Mouse (Mus musculus): ENCODE data around the gene Cdc14a.

Cdc14a gene

GRCm38 (mm10) chr3:116267036-116267654 is 156.7 kb downstream of the Cdc14a start:
- no peak for DNase-seq (ENCODE audit: low read depth, low spot score)

GRCm38 (mm10) chr3:116266360-116266759 is 157.5 kb downstream of the Cdc14a start:
- no peak for DNase-seq (ENCODE audit: low read depth, low spot score)

- no peak for DNase-seq (ENCODE audit: low read depth, low spot score)
Observed at GRCm38 (mm10) chr3:116263977-116264376, 159.9 kb downstream of the Cdc14a start.

DNA sequence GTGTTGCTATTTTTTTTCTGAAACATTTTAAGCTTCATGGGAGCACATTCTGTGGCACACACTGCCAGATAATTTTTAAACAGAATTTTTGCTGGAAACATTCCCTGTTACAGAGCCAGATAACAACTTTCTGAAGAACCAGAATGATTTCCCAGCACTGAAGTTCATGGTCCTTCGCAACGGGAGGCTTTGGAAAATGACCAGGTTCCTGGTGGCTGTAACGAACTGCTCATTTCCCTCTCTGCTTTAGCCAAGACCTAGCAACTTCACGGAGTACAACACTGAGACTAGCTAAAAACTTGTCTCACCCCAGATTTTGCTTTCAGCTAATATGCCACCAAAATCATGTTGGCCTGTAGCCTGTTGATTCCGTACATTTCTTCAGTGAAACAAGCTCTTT is 160.8 kb downstream of the Cdc14a start:
- DNase-seq (ENCODE audit: low read depth, low spot score), result no peak

GRCm38 (mm10) chr3:116256104-116256503 is 167.7 kb downstream of the Cdc14a start:
- DNase-seq (ENCODE audit: low read depth, low spot score), result no peak

- no peak for DNase-seq (ENCODE audit: low read depth, low spot score)
Observed at GRCm38 (mm10) chr3:116253077-116253531, 170.7 kb downstream of the Cdc14a start, which contains the start of gene Gpr88. Gpr88 (minus strand) TSS chr3:116253503.

- no peak for DNase-seq (ENCODE audit: low read depth, low spot score)
Observed at GRCm38 (mm10) chr3:116252255-116253040, 171.4 kb downstream of the Cdc14a start.

DNA sequence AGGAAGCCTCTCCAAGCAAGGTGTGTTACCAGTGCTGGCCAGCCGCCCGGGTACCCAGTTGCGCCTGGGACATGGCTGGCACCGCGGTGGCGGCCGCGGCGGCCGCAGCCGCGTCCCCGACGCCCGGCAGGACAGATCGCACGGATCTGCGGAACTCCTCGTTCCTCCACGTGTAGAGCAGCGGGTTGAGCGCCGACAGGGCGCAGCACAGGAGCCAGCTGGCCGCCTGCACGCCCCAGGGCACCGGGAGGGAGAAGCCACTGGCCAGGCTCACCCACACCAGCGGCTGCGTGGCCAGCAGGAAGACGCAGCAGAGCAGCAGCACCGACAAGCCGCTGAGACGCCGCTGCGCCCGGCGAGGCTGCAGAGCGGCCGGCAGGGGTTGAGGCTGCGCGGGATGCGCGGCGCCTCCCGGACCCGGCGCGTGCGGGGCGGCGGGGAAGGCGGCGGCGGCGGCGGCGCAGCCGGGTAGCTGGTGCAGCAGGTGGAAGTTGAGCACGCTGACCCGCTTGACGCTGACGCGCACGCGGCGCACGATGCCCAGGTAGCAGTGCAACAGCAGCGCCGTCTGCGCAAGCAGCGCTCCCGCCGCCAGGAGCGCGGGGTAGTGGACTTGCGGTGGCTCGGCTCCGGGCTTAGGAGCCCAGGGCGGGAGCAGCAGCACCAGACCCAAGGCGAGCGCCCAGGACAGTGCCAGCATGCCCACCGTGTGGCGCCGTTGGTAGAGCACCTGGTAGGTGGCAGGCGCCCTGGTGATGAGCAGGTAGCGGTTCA is 172.2 kb downstream of the Cdc14a start:
- no peak for DNase-seq (ENCODE audit: low read depth, low spot score)

GRCm38 (mm10) chr3:116249026-116249425 is 174.8 kb downstream of the Cdc14a start:
- DNase-seq (ENCODE audit: low read depth, low spot score), result no peak

- no peak for DNase-seq (ENCODE audit: low read depth, low spot score)
Observed at GRCm38 (mm10) chr3:116244476-116244875, 179.4 kb downstream of the Cdc14a start.

- no peak for DNase-seq (ENCODE audit: low read depth, low spot score)
Observed at GRCm38 (mm10) chr3:116242685-116243084, 181.1 kb downstream of the Cdc14a start.

GRCm38 (mm10) chr3:116237527-116237926 is 186.3 kb downstream of the Cdc14a start:
- no peak for DNase-seq (ENCODE audit: low read depth, low spot score)

- no peak for DNase-seq (ENCODE audit: low read depth, low spot score)
Observed at GRCm38 (mm10) chr3:116236856-116237255, 187.0 kb downstream of the Cdc14a start.

DNA sequence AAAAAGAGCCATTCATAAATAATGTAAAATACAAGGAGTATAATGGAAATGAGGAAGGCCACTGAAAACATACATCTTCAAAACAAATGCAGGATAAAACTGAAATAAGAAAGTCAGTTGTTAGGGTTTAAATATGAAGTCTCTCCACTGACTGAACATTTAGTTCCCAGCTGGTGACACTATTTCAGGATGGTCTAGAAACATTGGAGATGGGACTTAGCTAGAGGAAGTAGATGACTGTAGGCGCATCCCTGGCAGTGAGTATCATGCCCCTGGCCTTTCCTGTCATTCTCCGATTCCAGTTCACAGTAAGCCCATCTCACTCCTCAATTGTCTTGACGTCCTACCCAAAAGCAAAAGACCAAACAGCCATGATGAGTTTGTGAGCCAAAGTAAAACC is 190.3 kb downstream of the Cdc14a start:
- DNase-seq (ENCODE audit: low read depth, low spot score), result no peak

GRCm38 (mm10) chr3:116232763-116233162 is 191.1 kb downstream of the Cdc14a start:
- DNase-seq (ENCODE audit: low read depth, low spot score), result no peak

GRCm38 (mm10) chr3:116229336-116229735 is 194.5 kb downstream of the Cdc14a start:
- no peak for DNase-seq (ENCODE audit: low read depth, low spot score)

GRCm38 (mm10) chr3:116228360-116229245 is 195.2 kb downstream of the Cdc14a start:
- DNase-seq (ENCODE audit: low read depth, low spot score), result no peak

GRCm38 (mm10) chr3:116227383-116227782 is 196.4 kb downstream of the Cdc14a start:
- no peak for DNase-seq (ENCODE audit: low read depth, low spot score)

GRCm38 (mm10) chr3:116226915-116227314 is 196.9 kb downstream of the Cdc14a start:
- DNase-seq (ENCODE audit: low read depth, low spot score), result no peak

Measured in c-Kit-negative CD71-positive TER-119-positive erythroid progenitor cells, embryonic 14.5 days (primary cell).